Mouse (Mus musculus) testis, adult 2 months (tissue): ENCODE results near the gene Foxj2. TPM values are rescaled to one million over a fixed set of nuclear protein-coding genes. Genes with fewer than 3 reads are reported as not detected.

Source experiments
- H3K27ac ChIP-seq: fragments of 200-500 bp; 2 replicates; pipeline ENCODE4 v1.5.1; 2012; ENCODE audit warnings: low read depth, low read length; ENCODE audit not compliant: control insufficient read depth, insufficient read depth
- H3K27me3 ChIP-seq: fragments of 200-500 bp; 2 replicates; pipeline ENCODE4 v1.6.1; 2012; ENCODE audit warnings: mild to moderate bottlenecking, low read length, moderate library complexity; ENCODE audit not compliant: control insufficient read depth, insufficient read depth
- H3K36me3 ChIP-seq: fragments of 200-500 bp; 2 replicates; pipeline ENCODE4 v1.6.1; 2012; ENCODE audit warnings: mild to moderate bottlenecking, low read length; ENCODE audit not compliant: control insufficient read depth, insufficient read depth
- H3K4me1 ChIP-seq: fragments of 200-500 bp; 2 replicates; pipeline ENCODE4 v1.6.1; 2012; ENCODE audit warnings: low read length; ENCODE audit not compliant: control insufficient read depth, insufficient read depth
- H3K4me3 ChIP-seq: fragments of 200-500 bp; 2 replicates; pipeline ENCODE4 v1.5.1; 2012; ENCODE audit warnings: low read depth, mild to moderate bottlenecking, low read length, moderate library complexity, mixed read lengths; ENCODE audit not compliant: control insufficient read depth
- CTCF ChIP-seq: fragments of 200-500 bp; IDR thresholded peaks from 2 replicates; pipeline ENCODE4 v1.5.1; 2012; ENCODE audit warnings: low read depth, mild to moderate bottlenecking, inconsistent platforms, low read length, moderate library complexity; ENCODE audit not compliant: control insufficient read depth, insufficient read depth, insufficient replicate concordance
- POLR2A ChIP-seq: fragments of 200-500 bp; IDR thresholded peaks from 2 replicates; pipeline ENCODE4 v1.6.1; 2012; ENCODE audit warnings: low read depth, mild to moderate bottlenecking, inconsistent platforms, low read length, moderate library complexity; ENCODE audit not compliant: control insufficient read depth
- polyA plus RNA-seq: library from polyadenylated mRNA; depleted of rRNA; stranded (reverse); fragments of >200 nt; gene quantifications from 2 replicates; pipeline ENCODE4 v1.2.3, GENCODE M21; 2012

Gene Foxj2
- polyA plus RNA-seq, 1 experiment, result 3.7 TPM

GRCm38 (mm10) chr6:122782164-122782563 lies 37.5 kb upstream of the Foxj2 start:
- H3K4me1 ChIP-seq, result no peaks in the 10 kb centered on the region
- H3K27me3 ChIP-seq, result no peaks in the 10 kb centered on the region
- no peak overlapping the region for H3K4me3 ChIP-seq
- TF ChIP-seq CTCF, result no peak
- no peak for TF ChIP-seq POLR2A
- no peak overlapping the region for H3K27ac ChIP-seq
- no peaks in the 10 kb centered on the region for H3K36me3 ChIP-seq

GRCm38 (mm10) chr6:122784866-122785265 lies 34.8 kb upstream of the Foxj2 start:
- Histone ChIP-seq H3K4me3 (peak overlapping the region; percentile 50), H3K4me1 (no peaks in the 10 kb centered on the region; the same call in 1 of the 2 replicates), H3K27ac (no peak overlapping the region), H3K36me3 (no peaks in the 10 kb centered on the region), H3K27me3 (no peaks in the 10 kb centered on the region)
- TF ChIP-seq POLR2A (no peak), CTCF (no peak)

GRCm38 (mm10) chr6:122786275-122786674 lies 33.4 kb upstream of the Foxj2 start:
- H3K4me3 ChIP-seq, result 0 out of 2 replicates have a peak overlapping the region, but pooled peaks have one; percentile 50
- H3K4me1 ChIP-seq, result no peaks in the 10 kb centered on the region; the same call in 1 of the 2 replicates
- TF ChIP-seq CTCF, result no peak; the same call in 1 of the 2 replicates
- no peaks in the 10 kb centered on the region for H3K27me3 ChIP-seq
- no peaks in the 10 kb centered on the region for H3K36me3 ChIP-seq
- no peak overlapping the region for H3K27ac ChIP-seq

- Histone ChIP-seq H3K27me3 (no peaks in the 10 kb centered on the region), H3K4me1 (peaks cover 3% of the 10 kb centered on the region; the same call in 1 of the 2 replicates), H3K4me3 (peak overlapping the region; percentile 40), H3K27ac (peak overlapping the region; percentile 46), H3K36me3 (peaks cover 3% of the 10 kb centered on the region)
- TF ChIP-seq CTCF, result no peak
- TF ChIP-seq POLR2A, result no peak
Measured at GRCm38 (mm10) chr6:122795254-122795935, 24.3 kb upstream of the Foxj2 start.

GRCm38 (mm10) chr6:122800640-122801300 lies 18.9 kb upstream of the Foxj2 start:
- peaks cover 4% of the 10 kb centered on the region for H3K4me1 ChIP-seq
- TF ChIP-seq CTCF (no peak), POLR2A (no peak)
- H3K4me3 ChIP-seq, result peak overlapping the region; percentile 95
- no peaks in the 10 kb centered on the region for H3K27me3 ChIP-seq
- H3K27ac ChIP-seq, result peak overlapping the region; percentile 96
- peaks cover 1% of the 10 kb centered on the region; the same call in 1 of the 2 replicates for H3K36me3 ChIP-seq

- H3K27me3 ChIP-seq, result no peaks in the 10 kb centered on the region
- peak within 1 kb of the TSS; percentile 95 for H3K4me3 ChIP-seq
- TF ChIP-seq POLR2A, result peak; percentile 79
- no peak for TF ChIP-seq CTCF
- peaks cover 4% of the 10 kb centered on the region for H3K4me1 ChIP-seq
- H3K36me3 ChIP-seq, result peaks cover under 1% of the 10 kb centered on the region; the same call in 1 of the 2 replicates
- H3K27ac ChIP-seq, result peak within 1 kb of the TSS; percentile 96
Measured at GRCm38 (mm10) chr6:122801301-122801800, 18.4 kb upstream of the Foxj2 start, which contains the start of gene Slc2a3. TSS of gene Slc2a3 (minus strand) at chr6:122801640.

GRCm38 (mm10) chr6:122801801-122802514 lies 17.8 kb upstream of the Foxj2 start:
- Histone ChIP-seq H3K4me3 (peak overlapping the region; percentile 95), H3K27me3 (no peaks in the 10 kb centered on the region), H3K36me3 (no peaks in the 10 kb centered on the region), H3K4me1 (peaks cover 4% of the 10 kb centered on the region), H3K27ac (peak overlapping the region; percentile 96)
- TF ChIP-seq CTCF (no peak), POLR2A (0 out of 2 replicates have a peak, but pooled peaks have one; percentile 4)
